Mouse (Mus musculus): Measurements from ENCODE around the gene BC016579. TPM values are rescaled to one million over a fixed set of nuclear protein-coding genes. Genes with fewer than 3 reads are reported as not detected.
A peak's percentile ranks its signal among the peaks of the same experiment; 100 is the strongest.

BC016579 gene
- polyA plus RNA-seq, 1 experiment: 0.08 TPM

DNA sequence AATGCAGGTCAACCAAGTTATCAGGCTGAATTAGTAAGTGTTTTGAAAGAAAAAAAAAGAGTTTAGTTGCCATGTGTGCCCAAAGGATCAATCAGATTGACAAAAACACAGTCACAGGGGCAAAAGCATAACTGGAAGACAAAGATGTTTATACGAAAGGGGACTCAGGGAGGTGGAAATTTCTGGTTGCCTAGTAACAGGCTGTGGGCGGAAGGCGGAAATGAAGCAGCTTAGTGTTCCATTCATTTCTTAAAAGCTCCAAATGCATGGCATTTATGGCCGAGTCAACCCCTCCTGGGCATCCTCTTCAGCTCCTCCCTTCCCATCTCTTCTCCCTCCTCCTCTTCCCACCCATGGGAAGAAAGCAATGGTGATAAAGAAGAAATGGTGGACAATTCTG lies 36.3 kb upstream of the BC016579 start:
- Histone ChIP-seq H3K27ac (ENCODE audit: control insufficient read depth, insufficient read depth, low read length) (no peak overlapping the region), H3K27me3 (ENCODE audit: control insufficient read depth, insufficient read depth, low read length) (no peaks in the 10 kb centered on the region), H3K36me3 (ENCODE audit: control insufficient read depth, insufficient read depth, low read length) (no peaks in the 10 kb centered on the region), H3K4me3 (ENCODE audit: control insufficient read depth, insufficient read depth, low read length) (no peak overlapping the region), H3K4me1 (replicated peaks; ENCODE audit: control insufficient read depth, insufficient read depth, low read length) (no peaks in the 10 kb centered on the region; the same call in 1 of the 2 replicates)
- TF ChIP-seq POLR2A (IDR thresholded peaks at IDR 0.05; ENCODE audit: control insufficient read depth, extremely low read depth, insufficient read depth, low read length, poor library complexity) (no peak), CTCF (IDR thresholded peaks at IDR 0.05; ENCODE audit: borderline replicate concordance, control insufficient read depth, extremely low read depth, insufficient read depth, low read length, poor library complexity) (no peak)
- WGBS: 52% methylated on average over 4 of the region's 4 CpGs
- DNase-seq: no peak

DNA sequence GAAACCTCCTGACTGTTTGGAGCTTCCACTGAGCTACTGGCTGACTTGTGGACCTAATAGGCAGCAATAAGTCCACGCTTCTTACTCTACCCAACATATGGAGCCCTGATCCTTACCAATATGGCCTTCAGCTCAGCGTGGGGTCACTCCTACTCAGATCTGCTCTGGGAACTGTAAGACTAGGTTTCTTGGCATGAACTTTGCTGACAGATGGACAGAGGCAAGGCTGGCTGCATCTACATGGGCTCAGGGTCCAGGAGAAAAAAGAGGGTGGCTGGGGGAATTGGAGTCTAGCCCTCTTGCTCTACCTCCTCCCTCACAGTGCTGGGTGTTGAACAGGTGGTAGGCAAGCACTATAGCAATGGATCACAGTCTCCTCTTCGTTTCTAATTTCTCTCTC lies 33.0 kb upstream of the BC016579 start:
- no peak overlapping the region for H3K4me3 ChIP-seq (ENCODE audit: control insufficient read depth, insufficient read depth, low read length)
- no peak overlapping the region for H3K27ac ChIP-seq (ENCODE audit: control insufficient read depth, insufficient read depth, low read length)
- WGBS: 88% methylated on average over 3 of the region's 3 CpGs
- no peak for DNase-seq
- no peaks in the 10 kb centered on the region for H3K36me3 ChIP-seq (ENCODE audit: control insufficient read depth, insufficient read depth, low read length)
- TF ChIP-seq CTCF (IDR thresholded peaks at IDR 0.05; ENCODE audit: borderline replicate concordance, control insufficient read depth, extremely low read depth, insufficient read depth, low read length, poor library complexity) (no peak), POLR2A (IDR thresholded peaks at IDR 0.05; ENCODE audit: control insufficient read depth, extremely low read depth, insufficient read depth, low read length, poor library complexity) (no peak)
- no peaks in the 10 kb centered on the region; the same call in 1 of the 2 replicates for H3K4me1 ChIP-seq (replicated peaks; ENCODE audit: control insufficient read depth, insufficient read depth, low read length)
- H3K27me3 ChIP-seq (ENCODE audit: control insufficient read depth, insufficient read depth, low read length): no peaks in the 10 kb centered on the region

DNA sequence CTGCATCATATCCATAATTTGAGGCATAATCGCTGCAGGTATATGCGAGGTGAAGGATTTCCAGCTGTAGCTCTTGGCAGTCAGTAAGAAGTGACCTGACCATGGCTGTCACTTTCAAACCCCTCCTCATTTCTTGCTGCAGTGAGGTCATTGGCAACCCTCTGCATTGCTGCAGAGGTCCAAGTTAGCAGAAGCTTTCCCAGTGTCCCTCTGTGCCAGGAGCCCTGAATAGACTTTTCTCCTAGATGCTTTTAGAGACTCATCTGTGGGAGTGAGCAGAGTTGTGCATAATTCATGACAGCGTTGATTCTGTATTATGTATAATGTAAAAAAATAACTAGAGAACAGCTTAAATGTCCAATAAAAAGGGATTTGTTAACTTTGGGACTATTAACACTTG lies 31.4 kb upstream of the BC016579 start:
- Histone ChIP-seq H3K4me3 (ENCODE audit: control insufficient read depth, insufficient read depth, low read length) (no peak overlapping the region), H3K4me1 (replicated peaks; ENCODE audit: control insufficient read depth, insufficient read depth, low read length) (no peaks in the 10 kb centered on the region; the same call in 1 of the 2 replicates), H3K27me3 (ENCODE audit: control insufficient read depth, insufficient read depth, low read length) (no peaks in the 10 kb centered on the region), H3K27ac (ENCODE audit: control insufficient read depth, insufficient read depth, low read length) (no peak overlapping the region), H3K36me3 (ENCODE audit: control insufficient read depth, insufficient read depth, low read length) (no peaks in the 10 kb centered on the region)
- DNase-seq: no peak
- 94% methylated on average over 3 of the region's 3 CpGs for WGBS
- TF ChIP-seq CTCF (IDR thresholded peaks at IDR 0.05; ENCODE audit: borderline replicate concordance, control insufficient read depth, extremely low read depth, insufficient read depth, low read length, poor library complexity) (no peak), POLR2A (IDR thresholded peaks at IDR 0.05; ENCODE audit: control insufficient read depth, extremely low read depth, insufficient read depth, low read length, poor library complexity) (no peak)

DNA sequence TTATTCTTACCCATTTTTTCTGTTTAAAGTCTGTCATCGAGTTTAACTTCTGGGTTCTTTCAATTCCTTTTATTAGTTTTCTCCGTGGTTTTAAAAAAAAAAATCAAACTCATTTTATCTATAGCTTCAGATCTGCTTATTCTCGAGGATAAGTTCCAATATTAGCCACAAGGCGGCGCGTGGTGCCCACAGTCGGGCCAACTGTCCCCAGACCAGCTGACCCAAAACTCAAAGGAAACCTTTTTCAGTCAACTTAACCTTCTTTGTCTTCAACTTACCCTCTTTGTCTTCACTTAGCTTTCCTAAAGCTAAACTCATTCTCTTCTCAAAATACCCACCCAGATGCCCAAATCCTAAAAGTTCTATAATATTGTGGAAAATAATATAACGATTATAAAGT lies 30.9 kb upstream of the BC016579 start:
- Histone ChIP-seq H3K27ac (ENCODE audit: control insufficient read depth, insufficient read depth, low read length) (no peak overlapping the region), H3K4me3 (ENCODE audit: control insufficient read depth, insufficient read depth, low read length) (no peak overlapping the region), H3K27me3 (ENCODE audit: control insufficient read depth, insufficient read depth, low read length) (no peaks in the 10 kb centered on the region), H3K36me3 (ENCODE audit: control insufficient read depth, insufficient read depth, low read length) (no peaks in the 10 kb centered on the region), H3K4me1 (replicated peaks; ENCODE audit: control insufficient read depth, insufficient read depth, low read length) (no peaks in the 10 kb centered on the region)
- 13% methylated on average over 8 of the region's 8 CpGs for WGBS
- TF ChIP-seq POLR2A (IDR thresholded peaks at IDR 0.05; ENCODE audit: control insufficient read depth, extremely low read depth, insufficient read depth, low read length, poor library complexity) (no peak), CTCF (IDR thresholded peaks at IDR 0.05; ENCODE audit: borderline replicate concordance, control insufficient read depth, extremely low read depth, insufficient read depth, low read length, poor library complexity) (peak; percentile 64; the same call in 1 of the 2 replicates)
- peak; percentile 27 for DNase-seq

DNA sequence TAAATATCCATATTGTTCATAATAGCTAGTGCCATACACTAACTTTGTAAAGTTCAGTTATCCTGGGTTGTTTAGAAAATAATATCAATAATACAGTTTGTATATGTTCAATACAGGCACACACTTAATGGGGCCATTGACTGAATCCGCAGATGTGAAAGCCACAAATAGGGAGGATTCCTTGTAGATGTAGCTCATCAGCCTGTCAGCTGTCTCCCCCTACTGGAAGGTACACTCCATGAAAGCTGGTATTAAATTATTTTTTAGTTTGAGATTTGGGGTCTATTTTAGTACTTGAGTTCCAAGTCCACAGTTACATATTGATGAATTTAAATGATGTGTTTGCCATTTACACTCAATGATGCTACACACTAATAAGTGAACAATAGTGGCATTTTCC lies 22.6 kb upstream of the BC016579 start:
- Histone ChIP-seq H3K36me3 (ENCODE audit: control insufficient read depth, insufficient read depth, low read length) (no peaks in the 10 kb centered on the region), H3K27me3 (ENCODE audit: control insufficient read depth, insufficient read depth, low read length) (no peaks in the 10 kb centered on the region), H3K4me1 (replicated peaks; ENCODE audit: control insufficient read depth, insufficient read depth, low read length) (no peaks in the 10 kb centered on the region), H3K27ac (ENCODE audit: control insufficient read depth, insufficient read depth, low read length) (no peak overlapping the region), H3K4me3 (ENCODE audit: control insufficient read depth, insufficient read depth, low read length) (no peak overlapping the region)
- 8% methylated on average over 1 of the region's 1 CpGs for WGBS
- DNase-seq: no peak
- TF ChIP-seq POLR2A (IDR thresholded peaks at IDR 0.05; ENCODE audit: control insufficient read depth, extremely low read depth, insufficient read depth, low read length, poor library complexity) (no peak), CTCF (IDR thresholded peaks at IDR 0.05; ENCODE audit: borderline replicate concordance, control insufficient read depth, extremely low read depth, insufficient read depth, low read length, poor library complexity) (no peak)

DNA sequence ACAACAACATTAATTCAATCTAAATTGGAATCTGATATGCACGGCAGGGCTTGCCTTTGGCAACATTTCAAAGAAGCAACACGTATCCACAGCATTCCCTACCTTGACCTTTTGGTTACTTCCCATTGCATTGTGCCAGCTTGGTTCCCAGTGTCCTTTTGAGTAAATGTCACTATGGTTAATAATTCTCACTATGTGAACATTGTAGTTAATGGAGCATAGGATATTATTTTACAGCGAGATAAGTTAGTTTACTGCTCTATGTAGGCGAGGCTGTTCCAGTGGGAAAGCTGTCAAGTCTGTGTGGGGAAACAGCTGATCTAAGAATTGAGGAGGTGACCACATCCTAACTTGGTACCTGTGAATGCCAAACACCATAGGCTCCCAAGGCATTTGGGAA lies 16.1 kb upstream of the BC016579 start:
- 87% methylated on average over 4 of the region's 4 CpGs for WGBS
- Histone ChIP-seq H3K4me3 (ENCODE audit: control insufficient read depth, insufficient read depth, low read length) (no peak overlapping the region), H3K27ac (ENCODE audit: control insufficient read depth, insufficient read depth, low read length) (no peak overlapping the region), H3K27me3 (ENCODE audit: control insufficient read depth, insufficient read depth, low read length) (no peaks in the 10 kb centered on the region), H3K4me1 (replicated peaks; ENCODE audit: control insufficient read depth, insufficient read depth, low read length) (no peaks in the 10 kb centered on the region), H3K36me3 (ENCODE audit: control insufficient read depth, insufficient read depth, low read length) (no peaks in the 10 kb centered on the region)
- no peak for DNase-seq
- no peak for TF ChIP-seq CTCF (IDR thresholded peaks at IDR 0.05; ENCODE audit: borderline replicate concordance, control insufficient read depth, extremely low read depth, insufficient read depth, low read length, poor library complexity)
- no peak for TF ChIP-seq POLR2A (IDR thresholded peaks at IDR 0.05; ENCODE audit: control insufficient read depth, extremely low read depth, insufficient read depth, low read length, poor library complexity)

DNA sequence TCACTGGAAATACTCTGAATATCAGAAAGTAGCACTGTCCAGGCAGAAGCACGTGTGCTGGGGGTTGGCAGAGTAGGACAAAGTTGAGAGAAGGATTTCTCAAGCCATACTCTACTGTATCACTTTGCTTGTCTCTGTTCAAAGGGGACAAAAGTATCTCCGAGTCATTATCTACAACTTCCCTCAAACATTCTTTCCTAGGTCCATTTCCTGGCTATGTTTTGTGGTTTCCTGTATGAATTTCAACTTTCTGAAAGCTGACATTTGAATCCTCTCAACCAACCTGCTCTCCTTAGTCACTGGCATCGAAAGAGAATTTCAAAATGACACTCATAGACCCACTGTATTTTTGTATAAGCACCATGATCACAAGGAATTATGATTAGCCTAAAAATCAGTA lies 14.3 kb upstream of the BC016579 start:
- Histone ChIP-seq H3K27ac (ENCODE audit: control insufficient read depth, insufficient read depth, low read length) (no peak overlapping the region), H3K4me3 (ENCODE audit: control insufficient read depth, insufficient read depth, low read length) (no peak overlapping the region)

More for the DNA sequence above, 14.3 kb upstream of the BC016579 start:
- no peaks in the 10 kb centered on the region for H3K4me1 ChIP-seq (replicated peaks; ENCODE audit: control insufficient read depth, insufficient read depth, low read length)
- WGBS: 7% methylated on average over 3 of the region's 3 CpGs
- no peaks in the 10 kb centered on the region for H3K36me3 ChIP-seq (ENCODE audit: control insufficient read depth, insufficient read depth, low read length)
- TF ChIP-seq CTCF (IDR thresholded peaks at IDR 0.05; ENCODE audit: borderline replicate concordance, control insufficient read depth, extremely low read depth, insufficient read depth, low read length, poor library complexity) (no peak), POLR2A (IDR thresholded peaks at IDR 0.05; ENCODE audit: control insufficient read depth, extremely low read depth, insufficient read depth, low read length, poor library complexity) (no peak)
- DNase-seq: no peak
- no peaks in the 10 kb centered on the region for H3K27me3 ChIP-seq (ENCODE audit: control insufficient read depth, insufficient read depth, low read length)

All from thymus, adult 2 months (tissue).